Mouse (Mus musculus) urinary bladder, postnatal 36 days (tissue): Measurements from ENCODE around the gene Tma7.

Experiments
- DNase-seq, 2 experiments: peaks; one replicate each; pipeline ENCODE4 v3.0.0; 2022; ENCODE audit warnings: low spot score in 2 of 2, mixed read lengths in 1 of 2

Tma7 gene

DNA sequence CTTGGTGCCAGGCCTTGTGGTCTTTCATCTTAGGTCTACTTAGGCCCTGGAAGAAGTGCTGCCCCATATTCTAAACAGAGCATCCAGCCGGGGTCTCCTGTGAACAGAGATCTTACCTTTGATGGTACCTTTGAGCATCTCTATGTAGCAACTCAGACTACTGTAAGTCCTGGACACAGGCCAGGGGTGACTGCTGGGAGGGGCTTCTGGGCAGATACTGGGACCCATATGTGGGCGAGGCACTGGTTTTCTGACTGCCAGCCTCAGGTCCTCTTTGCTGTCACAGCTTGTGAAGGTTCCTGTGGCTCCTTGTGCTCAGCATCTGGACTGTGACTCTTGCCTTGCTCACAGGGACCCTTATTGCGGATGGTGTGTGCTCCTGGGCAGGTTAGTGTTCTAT lies 20.2 kb upstream of the Tma7 start:
- DNase-seq = no peak

- no peak for DNase-seq
Observed at GRCm38 (mm10) chr9:109101933-109102445, 19.6 kb upstream of the Tma7 start.

- DNase-seq = no peak
Observed at GRCm38 (mm10) chr9:109100307-109100928, 18.0 kb upstream of the Tma7 start.

- peak; percentile 23 to 25 for DNase-seq
Observed at GRCm38 (mm10) chr9:109098969-109099368, 16.6 kb upstream of the Tma7 start.

DNA sequence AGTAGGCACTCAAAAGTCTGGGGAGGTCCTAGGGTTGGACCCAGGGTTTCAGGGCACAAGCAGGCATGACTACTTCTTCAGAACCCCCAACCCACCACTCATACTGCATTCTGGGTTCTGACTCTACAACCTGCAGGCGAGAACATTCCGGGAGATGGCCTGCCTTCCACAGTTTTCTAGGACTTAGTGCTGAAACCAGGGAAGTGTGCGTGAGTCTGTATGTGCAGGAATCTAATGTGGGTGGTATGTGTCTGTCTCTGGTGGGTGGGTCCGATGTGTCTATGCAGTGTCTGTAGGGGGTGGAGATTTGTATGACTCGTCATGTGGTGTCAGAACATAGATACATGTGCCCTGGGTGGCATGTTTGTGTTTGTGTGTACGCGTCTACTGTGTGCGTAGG lies 16.0 kb upstream of the Tma7 start:
- DNase-seq = no peak

DNA sequence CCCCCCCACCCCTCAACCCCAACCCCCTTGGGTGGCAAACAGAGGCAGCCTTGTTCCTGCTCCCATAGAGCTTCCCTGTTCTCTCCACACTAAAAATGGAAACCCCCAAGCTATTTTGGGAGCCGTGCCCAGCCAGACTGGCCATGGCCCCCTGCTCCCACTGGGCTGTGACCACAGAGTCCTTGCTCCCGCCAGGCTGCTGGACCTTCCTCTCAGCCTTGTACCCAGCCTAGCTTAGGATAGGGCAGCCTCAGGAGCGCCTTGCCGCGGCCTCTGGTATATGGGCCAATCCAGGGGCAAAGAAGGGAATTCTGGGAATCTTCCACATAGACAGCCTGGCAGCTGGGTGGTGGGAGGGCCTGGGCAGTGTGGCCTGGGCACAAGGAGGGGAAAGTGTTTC lies 15.4 kb upstream of the Tma7 start:
- no peak for DNase-seq

GRCm38 (mm10) chr9:109097291-109097690 lies 14.9 kb upstream of the Tma7 start:
- DNase-seq = no peak

GRCm38 (mm10) chr9:109096856-109097255 lies 14.5 kb upstream of the Tma7 start:
- no peak for DNase-seq

DNA sequence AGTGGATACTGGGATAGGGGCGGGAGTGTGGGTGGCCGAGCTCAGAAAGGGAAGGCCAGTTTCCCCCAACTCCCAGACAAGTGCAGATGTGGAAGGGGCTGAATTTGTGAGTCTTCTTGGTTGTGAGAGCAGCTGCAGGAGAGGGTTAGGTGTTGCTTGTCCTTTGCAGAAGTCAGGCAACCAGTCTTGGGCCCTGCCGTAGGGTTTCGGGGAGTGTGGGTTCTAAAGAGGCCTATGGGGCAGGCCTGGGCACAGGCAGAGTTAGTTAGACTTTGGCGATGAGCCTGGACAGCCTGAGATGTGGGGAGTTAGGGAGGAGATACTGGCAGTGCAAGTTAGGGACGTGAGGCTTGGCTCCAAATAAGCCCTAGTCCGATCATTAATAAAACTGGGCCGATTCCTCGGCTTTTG lies 13.9 kb upstream of the Tma7 start:
- no peak for DNase-seq

DNA sequence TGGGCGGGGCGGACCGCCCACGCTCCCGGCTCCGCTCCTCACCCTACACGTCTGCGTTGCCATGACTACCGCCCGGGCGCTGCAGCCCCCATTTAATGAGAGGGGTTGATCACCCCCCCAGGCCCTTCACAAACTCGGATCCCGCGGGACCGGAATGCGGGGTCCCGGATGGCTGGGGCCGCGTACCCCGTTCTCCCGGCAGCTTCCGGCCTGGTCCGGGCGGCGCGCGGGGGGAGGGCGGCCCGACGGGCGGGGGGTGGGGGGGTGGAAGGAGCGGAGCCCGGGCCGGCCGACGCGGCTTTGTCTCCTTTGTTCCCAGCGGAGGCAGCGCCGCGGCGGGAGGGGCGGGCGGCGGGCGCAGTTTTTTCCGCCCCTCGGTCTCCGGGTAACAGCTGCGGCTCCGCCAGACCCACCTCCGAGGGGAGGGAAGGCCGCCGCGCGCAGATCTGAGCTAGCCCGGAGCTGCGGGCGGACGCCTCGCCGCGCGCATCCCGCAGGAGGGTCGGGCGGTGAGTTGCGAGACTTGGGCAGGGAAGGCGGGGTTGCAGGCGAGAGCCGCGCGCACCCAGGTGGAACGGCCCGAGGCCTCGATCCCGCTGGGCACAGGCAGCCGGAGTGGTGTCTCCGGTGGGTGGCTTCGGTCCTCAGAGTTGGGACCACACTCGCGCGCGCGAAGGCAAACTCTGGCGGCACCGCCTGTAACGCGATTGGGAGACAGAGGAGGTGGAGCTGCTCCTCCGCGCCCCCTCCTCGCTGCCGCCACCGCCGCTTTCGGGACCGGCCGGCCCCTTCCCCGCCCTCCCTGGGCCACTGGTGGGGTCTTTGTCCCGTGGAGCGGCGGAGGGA lies 13.0 kb upstream of the Tma7 start, which contains the start of gene Plxnb1:
Gene Plxnb1 (plus strand): TSS at position 253 of the 846 bp plus-strand sequence.
- peak; percentile 52 to 61 for DNase-seq

DNA sequence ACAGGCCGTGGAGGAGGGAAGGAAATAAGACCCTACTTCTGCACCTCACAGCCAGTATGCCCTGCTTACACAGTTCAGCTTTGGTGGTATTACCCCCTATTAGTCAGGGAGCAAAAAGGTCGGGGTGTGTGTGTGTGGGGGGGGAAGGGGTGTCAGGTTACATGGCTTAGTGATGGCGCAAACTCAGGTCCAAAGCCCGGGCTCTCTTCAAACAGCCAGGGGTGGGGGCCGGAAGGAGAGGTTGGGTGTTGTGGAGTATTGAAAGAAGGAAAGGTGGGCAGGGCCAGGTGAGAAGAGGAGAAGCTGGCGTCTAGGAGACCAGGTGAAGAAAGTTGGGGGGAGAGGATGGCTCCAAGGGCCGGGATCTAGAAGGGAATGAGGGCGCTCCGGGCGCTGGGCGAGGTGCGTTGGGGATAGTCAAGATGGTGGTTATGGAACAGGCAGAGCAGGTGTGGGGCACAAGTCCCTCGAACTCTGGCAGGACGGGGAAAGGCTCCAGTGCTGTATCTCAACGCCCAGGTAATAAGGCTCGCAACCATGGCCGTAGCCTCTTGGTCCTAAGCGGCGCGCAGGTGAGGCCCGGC lies 12.3 kb upstream of the Tma7 start:
- DNase-seq = peak; percentile 48 to 71

GRCm38 (mm10) chr9:109093786-109094552 lies 11.6 kb upstream of the Tma7 start:
- no peak for DNase-seq

DNA sequence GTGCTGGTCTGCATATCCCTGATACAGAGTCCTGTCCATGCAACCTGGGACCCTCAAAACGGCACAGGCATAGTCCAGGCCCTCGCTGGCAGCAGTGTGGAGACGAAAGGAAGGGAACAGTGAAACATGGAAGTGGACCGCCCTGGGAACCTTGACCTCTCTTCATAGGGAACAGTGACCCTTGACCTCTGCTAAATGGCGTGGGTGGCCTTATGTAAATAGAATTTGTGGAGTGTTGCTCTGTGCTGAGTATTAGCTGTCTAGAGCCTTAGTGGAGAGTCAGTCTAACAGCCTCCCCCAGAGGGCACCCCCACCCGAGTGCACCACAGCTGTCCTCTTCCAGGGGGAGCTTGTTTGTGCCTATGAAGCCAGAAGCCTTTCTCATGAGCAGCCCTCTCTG lies 10.4 kb upstream of the Tma7 start:
- no peak for DNase-seq

DNA sequence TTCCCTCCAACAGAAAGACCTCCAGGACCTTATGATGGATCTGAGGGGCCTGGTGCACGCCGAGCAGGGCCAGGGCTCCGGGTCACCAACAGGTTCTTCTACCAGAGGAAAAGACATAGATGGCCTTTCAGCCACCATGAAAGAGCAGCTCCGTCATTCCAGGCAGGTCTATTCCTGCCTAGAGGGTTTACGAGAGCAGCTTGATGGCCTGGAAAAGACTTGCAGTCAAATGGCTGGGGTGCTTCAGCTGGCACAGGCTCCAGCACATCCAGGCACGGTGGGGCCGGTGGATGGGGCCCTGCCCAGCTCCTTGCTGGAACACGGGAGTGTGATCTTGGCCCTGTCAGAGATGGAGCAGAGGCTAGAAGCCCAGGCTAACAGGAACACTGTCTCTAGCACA lies 9.4 kb upstream of the Tma7 start:
- peak; percentile 52 for DNase-seq

DNA sequence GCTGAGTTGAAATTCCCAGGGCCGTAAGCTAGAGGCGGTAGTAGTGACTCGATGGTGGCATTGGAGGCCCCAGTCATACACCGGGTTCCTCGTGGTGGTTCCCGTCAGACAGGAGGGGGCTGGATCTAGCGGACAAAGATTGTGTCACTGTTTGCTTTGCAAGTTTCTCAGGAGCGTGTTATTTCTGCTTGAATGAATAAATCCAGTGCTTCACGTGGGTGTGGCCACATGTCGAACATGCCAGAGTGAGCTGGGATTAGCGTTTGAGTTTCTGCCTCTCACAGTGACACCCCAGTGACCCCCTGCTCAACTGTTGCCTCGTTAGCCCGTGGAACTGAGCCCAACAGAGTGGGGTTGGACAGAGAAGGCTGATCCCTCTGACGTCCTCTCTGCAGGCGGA lies 8.1 kb upstream of the Tma7 start:
- DNase-seq = peak; percentile 48 to 52

- peak in 1 of 2 experiments; percentile 34 for DNase-seq
Observed at GRCm38 (mm10) chr9:109087987-109088386, 5.6 kb upstream of the Tma7 start.

DNA sequence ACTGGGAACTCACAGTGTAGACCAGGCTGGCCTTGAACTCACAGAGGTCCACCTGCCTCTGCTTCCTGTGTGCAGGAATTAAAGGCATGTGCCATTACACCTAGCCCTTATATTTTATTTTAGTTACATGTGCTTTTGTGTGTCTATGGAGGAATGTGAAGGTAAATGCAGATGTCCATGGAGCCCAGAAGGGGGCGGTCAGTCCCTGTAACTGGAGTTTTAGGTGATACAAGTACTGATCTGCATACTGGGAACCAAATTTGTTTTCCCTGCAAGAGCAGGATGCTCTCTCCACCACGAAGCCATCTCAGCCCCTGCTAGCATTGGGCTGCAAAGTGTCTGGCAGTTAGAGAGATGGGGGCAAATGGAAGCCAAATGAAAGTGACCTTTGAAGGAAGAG lies 2.5 kb upstream of the Tma7 start:
- DNase-seq = no peak

DNA sequence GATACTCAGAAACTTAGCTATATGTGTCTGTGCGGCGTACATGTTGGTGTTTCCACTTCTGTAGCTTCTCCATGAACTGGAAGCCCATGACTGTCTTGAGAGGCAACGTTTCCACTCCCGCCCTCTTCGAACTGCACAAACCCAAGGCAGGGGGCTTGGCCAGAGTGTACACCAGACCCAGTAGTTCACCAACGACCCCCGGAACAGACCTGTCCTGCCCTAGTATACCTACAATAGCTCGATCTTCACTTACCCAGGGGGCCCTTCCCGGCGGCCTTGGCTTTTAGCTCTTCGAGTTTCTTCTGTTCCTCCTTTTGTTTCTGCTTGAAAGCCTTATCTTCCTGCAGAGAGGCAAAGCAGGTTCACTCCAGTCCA lies 651 bp downstream of the Tma7 start:
- no peak for DNase-seq

- no peak for DNase-seq
Observed at GRCm38 (mm10) chr9:109080516-109080915, 1.9 kb downstream of the Tma7 start.

DNA sequence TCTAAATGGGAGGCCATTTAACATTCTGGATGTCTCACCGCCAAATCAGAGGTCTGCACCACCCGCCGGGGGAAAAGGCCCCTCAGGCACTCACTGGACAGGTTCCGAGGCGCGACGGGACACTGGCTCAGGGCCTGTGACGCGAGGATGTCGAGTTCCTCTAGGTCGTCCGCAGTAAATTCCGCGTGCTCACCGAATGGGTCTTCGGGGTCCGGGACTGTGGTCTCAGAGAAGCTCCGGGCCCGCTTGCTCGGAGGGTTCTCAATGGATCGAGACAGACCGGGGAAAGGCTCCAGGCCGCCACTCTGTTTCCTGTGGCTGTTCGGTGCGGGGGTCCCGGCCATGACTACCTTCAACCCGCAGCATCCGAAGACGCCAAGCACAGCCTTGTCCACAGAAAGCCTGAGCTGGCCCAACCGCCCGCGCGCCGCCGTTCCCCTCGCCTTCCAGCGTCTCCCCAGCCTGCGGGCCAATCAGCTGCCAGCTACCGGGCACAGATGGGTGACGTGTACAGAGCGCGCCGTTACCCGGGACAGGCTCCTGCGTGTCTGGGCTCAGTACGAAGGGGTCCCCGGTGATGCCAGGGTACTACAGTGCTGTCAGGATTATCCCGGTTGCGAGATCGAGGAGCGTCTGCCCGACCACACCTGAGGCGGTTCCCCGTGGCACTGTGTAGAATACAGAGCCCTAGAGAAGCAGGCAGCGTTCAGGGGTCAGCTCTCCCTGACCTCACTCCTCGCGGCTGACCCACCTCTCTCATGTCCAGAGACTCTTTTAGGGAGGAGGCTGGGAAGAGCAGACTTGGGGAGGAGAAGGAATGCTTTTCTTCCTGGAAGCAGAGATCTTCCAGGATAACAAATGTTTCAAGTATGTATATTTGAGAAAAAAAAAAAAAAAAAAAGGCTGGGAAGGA lies 8.5 kb downstream of the Tma7 start, which contains the start of gene Atrip:
Gene Atrip (minus strand): TSS at position 464 of the 913 bp plus-strand sequence.
- DNase-seq = peak; percentile 81 to 90
